Mouse (Mus musculus): ENCODE data around the gene Unc45a.
A peak's percentile ranks its signal among the peaks of the same experiment; 100 is the strongest.

Unc45a gene

DNA sequence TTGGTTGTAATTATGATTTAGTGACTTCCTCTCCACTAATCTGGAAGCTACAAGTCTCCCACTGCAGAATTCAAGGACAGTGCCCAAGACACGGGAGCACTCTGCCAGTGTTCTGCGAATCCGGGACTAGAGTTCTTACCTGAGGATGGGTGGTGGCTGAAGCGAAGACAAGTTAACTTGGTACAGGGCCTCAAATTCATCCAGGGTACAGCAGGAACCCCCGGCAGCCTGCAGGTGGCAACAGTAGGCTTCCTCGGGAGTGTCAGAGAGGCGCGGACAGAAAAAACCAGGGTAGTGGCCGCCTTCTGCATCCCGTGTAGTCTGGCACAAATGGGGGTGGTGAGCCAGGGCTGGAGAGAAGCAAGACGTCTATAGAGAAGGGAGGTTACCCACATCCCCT, at the start of gene Unc45a:
Unc45a (minus strand) TSS at position 213 of the 400 bp plus-strand sequence.
- peak; percentile 54 for DNase-seq (ENCODE audit: low read depth)

GRCm38 (mm10) chr7:80387633-80388543, 47.1 kb upstream of the Unc45a start, which contains the start of gene Fes:
TSS of gene Fes (minus strand) at chr7:80387946.
- DNase-seq (ENCODE audit: low read depth): no peak

- no peak for DNase-seq (ENCODE audit: low read depth)
Measured at GRCm38 (mm10) chr7:80387033-80387632, 46.3 kb upstream of the Unc45a start.

DNA sequence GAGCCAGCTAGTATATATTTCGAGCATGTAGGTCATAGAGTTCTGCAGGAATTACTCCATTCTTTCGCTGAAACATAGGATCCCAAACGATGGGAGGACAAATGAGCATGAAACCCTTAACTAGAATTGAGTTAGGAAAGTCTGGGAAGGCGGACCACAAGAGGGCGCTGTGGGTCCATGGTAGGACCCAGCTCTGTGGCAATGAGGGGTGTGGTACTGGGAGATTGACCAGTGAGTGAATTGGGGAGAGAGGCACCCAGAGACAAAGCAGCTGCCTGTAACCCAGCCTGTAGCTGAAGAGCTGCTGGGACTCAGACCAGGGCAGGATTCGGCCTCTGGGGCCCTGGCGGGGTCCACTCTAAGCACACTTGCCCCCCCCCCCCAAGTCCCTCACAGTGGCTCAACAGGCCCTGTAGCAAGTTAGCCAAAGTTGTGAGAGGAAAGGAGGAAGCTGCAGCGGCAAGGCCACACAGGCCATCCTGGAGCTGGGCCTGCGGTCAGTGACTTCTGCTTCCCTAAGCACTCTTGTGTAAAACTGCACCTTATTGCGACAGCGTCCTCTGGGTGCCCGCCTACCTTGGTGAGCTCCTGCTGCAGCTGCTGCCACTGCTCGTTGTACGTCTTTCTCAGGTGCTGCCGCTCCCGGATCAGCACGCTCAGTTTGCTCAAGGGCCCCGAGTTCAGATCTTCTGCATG, 45.6 kb upstream of the Unc45a start:
- peak; percentile 69 for DNase-seq (ENCODE audit: low read depth)

DNA sequence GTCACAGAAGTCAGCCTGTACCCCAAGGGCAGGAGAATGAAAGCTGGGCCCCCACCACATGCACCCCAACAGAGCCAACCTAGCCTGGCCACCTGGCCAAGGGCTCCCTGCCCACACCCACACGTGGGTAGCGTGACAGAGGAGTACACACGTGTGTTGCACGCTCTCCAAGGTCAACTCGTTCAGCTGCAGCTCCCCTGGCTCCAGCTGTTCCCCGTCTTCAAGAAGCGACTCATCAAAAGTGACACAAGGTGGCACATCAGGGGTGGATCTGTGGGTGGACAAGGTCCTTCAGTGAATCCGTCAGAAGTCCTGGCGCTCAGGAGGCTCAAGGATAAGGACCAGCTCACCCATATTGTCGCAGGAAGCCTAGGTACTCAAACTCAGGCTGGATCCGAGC, 42.1 kb upstream of the Unc45a start:
- DNase-seq (ENCODE audit: low read depth): no peak

DNA sequence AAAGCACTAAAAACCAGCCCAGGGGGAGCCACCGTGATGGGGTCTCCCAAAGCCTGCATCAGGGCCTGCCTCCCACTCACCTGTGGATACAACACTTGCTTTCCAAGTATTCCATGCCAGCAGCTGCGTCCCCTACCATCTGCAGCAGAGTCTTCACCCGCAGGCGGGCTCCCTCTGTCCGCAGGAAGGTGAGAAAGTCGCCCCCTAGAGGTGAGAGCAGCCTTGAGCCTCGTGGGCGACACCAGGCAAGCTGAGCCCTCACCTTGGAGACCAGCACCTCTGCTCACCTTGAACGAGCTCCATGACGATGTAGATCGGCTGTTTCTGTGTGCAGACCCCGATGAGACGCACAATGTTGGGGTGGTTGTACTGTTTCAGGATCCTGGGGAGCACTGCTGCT, 38.7 kb upstream of the Unc45a start:
- no peak for DNase-seq (ENCODE audit: low read depth)

DNA sequence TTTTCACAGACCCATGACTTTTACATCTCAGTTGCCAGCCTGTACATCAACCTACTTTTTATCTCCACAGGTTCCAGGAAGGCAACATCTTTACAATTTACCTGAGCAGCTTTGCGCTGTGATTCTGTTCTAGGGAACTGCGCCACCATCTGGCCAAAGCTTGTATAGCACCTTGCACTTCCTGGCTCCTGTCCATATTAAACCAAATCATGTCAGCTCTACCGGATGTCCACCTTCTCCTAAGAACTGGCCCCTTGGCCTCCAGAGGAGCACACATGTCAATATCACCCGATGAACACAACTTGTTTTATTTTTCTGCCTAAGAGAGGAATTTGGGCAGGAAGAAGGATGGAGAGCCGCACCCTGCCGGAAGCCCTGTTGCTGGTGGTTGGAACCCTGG, 36.7 kb upstream of the Unc45a start:
- DNase-seq (ENCODE audit: low read depth): no peak

DNA sequence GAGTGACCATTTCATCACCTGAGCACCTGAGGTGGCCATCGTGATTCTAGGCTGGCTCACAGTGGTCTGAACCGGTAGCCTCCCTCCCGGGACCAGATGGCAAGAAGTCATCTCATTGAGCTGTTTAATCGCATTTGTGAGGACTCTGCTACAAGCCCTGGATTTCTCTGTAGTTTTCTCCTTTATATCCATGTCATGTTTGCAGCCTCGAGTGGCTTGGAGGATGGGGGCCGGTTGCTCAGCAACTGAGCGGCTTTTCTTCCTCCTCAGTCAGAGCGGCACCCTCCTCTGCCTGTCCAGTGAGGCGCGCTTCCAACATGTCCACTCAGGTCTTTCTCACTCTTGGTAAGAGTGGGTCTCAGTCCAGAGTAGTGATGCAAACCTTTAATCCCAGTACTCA, 35.4 kb upstream of the Unc45a start:
- DNase-seq (ENCODE audit: low read depth): no peak

DNA sequence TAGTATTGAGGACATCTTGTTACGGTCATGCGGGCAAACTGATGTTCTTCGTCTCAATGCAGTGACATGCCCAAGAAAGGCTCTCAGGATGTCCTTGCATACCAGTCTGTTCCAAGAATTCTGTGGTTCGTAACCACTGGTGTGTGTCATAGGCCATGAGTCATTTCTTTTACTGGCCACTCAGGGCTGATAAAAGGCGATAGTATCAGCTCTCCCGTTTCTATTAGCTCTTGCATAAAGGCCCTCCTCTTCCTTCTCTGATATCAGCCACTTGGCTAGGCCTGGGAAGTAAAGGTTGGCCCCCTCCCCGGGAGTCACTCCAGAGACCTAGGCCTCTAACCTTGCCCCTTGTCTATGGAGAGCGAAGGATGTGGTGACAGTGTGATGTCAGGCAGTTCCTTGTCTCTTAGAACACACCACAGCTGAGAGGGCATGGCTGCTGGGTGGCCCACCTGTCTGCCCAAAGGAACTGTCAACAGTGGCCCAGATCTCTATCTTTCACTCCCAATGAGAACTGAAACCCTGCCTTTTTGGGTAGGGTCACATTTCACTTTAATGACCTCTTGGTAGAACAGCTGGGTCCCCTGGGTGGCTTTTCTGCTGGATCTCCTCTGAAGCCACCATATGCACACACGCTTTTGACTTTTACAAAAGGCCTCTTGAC, 34.7 kb upstream of the Unc45a start:
- peak; percentile 60 for DNase-seq (ENCODE audit: low read depth)

DNA sequence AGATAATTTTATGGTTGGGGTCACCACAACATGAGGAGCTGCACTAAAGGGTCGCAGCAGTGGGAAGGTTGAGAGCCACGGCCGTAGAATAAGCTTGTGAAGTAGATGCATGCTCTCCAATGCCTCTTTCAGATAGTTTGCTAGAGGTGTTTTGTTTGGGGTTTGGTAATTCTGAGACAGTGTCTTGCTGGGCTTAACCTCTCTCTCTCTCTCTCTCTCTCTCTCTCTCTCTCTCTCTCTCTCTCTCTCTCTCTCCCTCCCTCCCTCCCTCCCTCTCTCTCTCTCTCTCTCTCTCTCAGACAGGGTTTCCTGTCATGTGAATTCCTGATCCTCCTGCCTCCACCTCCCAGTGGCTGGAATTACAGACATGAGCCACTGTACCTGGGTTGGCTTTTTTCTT, 33.9 kb upstream of the Unc45a start:
- no peak for DNase-seq (ENCODE audit: low read depth)

GRCm38 (mm10) chr7:80374280-80374679, 33.5 kb upstream of the Unc45a start:
- DNase-seq (ENCODE audit: low read depth): no peak

GRCm38 (mm10) chr7:80373850-80374249, 33.0 kb upstream of the Unc45a start:
- DNase-seq (ENCODE audit: low read depth): no peak

DNA sequence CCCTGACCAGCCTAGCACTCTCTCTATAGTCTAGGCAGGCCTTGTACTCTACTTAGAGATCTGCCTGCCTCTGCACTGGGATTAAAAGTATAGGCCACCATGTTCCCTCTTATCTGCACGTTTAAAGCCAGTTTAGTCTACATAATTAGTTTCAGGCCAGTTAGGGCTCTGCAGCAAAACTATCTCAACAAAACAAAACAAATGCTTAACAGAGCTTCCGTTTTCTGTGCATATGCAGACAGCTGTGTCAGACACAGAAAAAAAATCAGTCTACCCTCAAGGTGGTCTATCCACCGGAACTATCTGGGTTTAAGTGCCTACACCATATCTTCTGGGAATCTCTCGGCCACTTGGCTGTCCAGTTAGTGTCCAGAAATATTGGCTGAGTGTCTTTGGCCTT, 32.5 kb upstream of the Unc45a start:
- no peak for DNase-seq (ENCODE audit: low read depth)

- no peak for DNase-seq (ENCODE audit: low read depth)
Measured at GRCm38 (mm10) chr7:80372667-80373066, 31.9 kb upstream of the Unc45a start.

GRCm38 (mm10) chr7:80372166-80372565, 31.4 kb upstream of the Unc45a start:
- DNase-seq (ENCODE audit: low read depth): no peak

DNA sequence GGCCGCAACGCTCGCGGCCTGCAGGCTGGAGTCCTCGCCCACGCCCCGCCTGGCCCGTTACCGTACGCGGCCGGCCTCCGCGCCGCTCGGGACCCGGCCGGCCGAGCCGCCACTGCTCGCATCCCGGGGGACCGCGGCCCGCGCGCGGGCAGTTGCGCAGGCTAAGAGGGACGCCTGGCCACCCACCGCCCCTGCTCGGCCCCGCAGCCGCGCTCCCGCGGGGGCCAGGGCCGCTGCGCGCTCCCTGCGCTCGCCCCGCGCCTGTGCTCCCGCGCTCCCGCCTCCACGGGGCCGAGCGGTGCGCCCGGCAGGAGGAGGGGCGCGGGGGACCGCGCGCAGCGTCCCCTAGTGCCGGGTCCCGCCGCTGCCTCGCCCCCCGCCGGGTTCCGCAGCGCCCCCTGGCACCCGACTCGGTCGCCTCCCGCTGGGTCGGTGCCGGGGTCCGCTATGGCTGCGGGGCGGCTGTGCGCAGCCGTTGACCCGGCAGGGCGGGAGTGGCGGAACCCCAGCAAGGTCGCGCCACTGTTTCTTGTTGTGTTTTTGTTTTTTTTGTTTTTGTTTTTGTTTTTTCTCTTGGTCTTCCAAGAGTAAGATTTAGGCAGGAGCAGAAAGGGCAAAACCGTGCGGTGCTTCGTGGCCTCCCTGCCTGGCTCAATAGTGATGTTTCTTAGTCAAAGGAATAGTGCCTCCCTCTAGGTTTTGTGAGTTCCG, 30.4 kb upstream of the Unc45a start, which contains the start of gene Man2a2:
Man2a2 (minus strand) TSS at position 335 of the 711 bp plus-strand sequence.
- no peak for DNase-seq (ENCODE audit: low read depth)

DNA sequence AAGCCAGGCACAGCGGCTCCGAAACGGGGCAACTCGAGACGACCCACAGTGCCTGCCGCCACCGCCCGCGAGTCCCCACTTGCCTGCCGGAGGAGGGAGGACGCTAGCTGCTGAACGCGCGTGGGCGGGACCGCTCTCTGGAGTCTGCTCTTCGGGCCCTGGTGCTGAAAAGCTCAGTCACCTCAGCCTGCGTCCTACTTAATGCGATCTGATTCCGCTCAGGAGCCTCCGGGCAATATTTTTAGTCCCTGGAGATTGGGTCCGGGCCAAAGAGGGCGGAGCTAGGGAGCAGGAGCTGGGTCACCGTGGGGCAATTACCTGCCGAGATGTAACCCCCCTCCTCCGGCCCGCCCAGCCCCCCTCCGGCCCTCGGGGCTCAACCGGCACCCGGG, 29.8 kb upstream of the Unc45a start:
- DNase-seq (ENCODE audit: low read depth): no peak

DNA sequence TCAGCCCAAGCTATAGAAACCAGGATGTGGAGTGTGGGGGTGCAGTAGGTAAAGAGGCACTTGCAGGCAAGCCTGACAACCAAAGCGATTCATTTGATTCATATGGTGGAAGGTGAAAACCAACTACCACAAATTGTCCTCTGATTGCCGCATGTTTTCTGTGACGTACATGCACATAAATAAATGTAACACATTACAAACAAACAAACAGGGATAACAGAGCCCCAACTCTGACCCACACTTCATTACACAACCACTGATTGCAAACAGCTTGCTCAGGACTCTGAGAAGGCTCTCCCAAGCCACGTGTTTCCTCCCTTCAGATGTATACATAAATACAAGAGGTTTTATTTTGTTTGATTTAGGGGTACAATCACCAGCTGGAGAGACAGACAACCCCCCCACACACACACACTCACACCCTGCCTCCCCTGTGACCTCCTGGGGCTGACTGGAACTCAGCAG, 29.2 kb upstream of the Unc45a start:
- DNase-seq (ENCODE audit: low read depth): no peak

- DNase-seq (ENCODE audit: low read depth): no peak
Measured at GRCm38 (mm10) chr7:80369461-80369860, 28.7 kb upstream of the Unc45a start.

GRCm38 (mm10) chr7:80368635-80369421, 28.0 kb upstream of the Unc45a start:
- no peak for DNase-seq (ENCODE audit: low read depth)

- no peak for DNase-seq (ENCODE audit: low read depth)
Measured at GRCm38 (mm10) chr7:80368009-80368408, 27.2 kb upstream of the Unc45a start.
